Mouse (Mus musculus) lung, postnatal 25 days (tissue): ENCODE measurements around the gene Zswim5.
"Not testable (repeated sequence)": the region's sequence is repeated elsewhere in the genome, so short reads cannot be mapped to it uniquely, and the experiment has no call there.

ENCODE experiments used
- DNase-seq: peaks from one replicate; pipeline ENCODE4 v3.0.0; 2022; ENCODE audit warnings: low spot score

Zswim5 gene

GRCm38 (mm10) chr4:116876995-116877728, at the start of gene Zswim5:
Gene Zswim5 (plus strand): TSS chr4:116877376.
- DNase-seq: peak; percentile 50

- peak; percentile 74 for DNase-seq
Measured at GRCm38 (mm10) chr4:116827819-116828218, 49.4 kb upstream of the Zswim5 start.

DNA sequence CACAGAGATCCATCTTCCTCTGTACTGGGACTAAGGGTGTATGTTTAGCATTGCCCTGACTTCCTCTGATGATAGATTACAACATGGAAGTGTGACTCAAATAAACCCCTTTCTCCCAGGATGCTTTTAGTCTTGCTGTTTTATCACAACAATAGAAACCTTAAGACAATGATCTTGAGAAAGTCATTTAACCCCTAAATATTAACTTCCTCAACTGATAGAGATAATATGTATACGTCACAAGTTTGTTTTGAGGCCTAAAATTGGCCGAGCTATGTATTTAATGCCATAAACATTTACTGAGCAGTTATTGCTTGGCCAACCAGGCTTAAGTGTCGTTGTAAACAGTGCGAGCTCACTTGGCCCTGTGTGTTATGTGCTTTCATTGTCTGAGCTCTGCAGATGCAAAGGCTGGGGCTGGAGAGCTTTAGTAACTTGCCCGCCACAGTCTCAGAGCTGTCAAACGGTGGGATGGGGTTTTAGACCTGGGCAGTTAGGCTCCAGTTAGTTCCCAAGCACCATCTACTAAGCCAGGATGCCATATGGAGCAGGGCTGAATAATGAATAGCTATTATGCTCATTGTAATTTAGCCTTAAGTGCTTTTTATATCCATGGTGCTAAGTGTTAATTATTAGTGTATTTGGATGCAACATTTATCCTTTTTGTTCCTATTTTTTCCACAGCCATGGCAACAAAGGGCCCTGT, 47.7 kb upstream of the Zswim5 start:
- DNase-seq: peak; percentile 47

- DNase-seq: no peak
Measured at GRCm38 (mm10) chr4:116830070-116830368, 47.2 kb upstream of the Zswim5 start.

DNA sequence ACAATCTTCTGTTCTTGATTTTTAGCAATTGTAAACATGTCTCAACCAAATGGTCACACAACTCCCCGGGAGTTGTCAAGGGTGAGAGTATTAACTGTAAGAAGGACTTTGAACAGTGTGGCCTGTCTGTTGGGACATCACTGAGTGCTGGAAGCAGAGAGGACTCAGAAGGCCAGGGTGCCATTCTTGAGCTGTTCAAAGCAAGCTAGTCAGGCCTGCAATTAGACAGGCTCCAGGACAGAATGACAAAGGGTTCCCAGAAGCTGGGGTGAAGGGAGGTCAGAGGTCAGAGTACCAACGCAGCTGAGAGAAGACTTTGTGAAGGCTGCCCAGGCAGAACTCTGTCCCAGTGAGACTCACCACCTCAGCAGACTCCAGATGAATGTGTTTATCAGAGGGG, 38.2 kb upstream of the Zswim5 start:
- no peak for DNase-seq

- DNase-seq: not testable (repeated sequence)
Measured at GRCm38 (mm10) chr4:116840096-116840495, 37.1 kb upstream of the Zswim5 start.

DNA sequence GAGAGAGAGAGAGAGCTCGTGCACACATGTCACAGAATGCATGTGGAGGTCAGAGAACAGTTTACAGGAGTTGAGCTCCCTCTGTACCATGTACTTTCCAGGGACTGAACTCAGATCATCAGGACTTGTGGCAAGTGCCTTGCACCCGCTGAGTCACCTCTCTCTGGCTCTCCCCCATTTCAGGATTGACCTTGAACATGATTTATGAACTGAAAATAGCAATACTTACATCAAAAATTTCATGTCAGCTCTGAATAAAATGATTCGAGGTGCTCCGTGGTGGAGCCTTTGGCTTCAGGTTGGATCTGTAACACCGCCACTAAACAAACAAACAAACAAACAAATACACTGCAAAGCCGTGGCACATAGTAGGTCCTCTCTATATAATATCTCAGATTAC, 36.3 kb upstream of the Zswim5 start:
- DNase-seq: no peak

- no peak for DNase-seq
Measured at GRCm38 (mm10) chr4:116844324-116844723, 32.9 kb upstream of the Zswim5 start.

DNA sequence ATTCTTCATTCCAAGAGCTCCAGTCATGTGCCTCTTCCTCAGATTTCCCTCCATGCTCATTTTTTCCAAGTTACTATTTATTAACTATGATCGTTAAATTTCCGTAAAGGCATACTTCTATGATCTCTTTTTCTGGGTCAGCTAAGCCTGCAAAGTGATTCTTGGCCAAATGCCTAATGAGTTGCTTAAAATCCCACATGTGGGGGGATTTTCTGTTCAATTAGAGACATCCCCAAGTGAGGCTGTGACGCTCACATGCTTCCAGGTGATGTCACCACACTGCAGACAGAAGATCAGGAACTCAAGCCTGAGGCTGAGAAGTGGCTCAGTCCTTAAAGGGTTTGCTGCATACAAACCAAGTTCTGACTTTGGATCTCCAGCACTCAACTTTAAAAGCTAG, 27.3 kb upstream of the Zswim5 start:
- no peak for DNase-seq

DNA sequence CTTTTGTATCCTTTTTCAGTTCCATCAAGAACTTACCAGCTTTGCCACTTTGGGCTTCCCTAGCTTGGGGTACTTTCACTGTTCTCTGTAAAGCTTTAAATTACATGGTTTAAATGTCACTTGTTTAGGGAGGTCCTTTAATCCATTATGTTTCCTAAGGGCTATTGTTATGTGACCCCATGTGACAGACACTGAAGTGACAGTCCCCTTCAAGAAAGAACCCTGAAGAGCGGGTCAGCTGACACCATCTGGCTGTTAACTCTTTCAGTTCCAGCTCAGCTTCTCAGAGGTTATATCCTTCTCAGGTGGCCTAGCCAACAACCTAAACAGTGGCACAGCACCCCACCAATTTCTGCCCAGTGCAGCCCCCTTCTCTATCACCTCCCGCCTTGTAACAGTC, 22.9 kb upstream of the Zswim5 start:
- DNase-seq: no peak

DNA sequence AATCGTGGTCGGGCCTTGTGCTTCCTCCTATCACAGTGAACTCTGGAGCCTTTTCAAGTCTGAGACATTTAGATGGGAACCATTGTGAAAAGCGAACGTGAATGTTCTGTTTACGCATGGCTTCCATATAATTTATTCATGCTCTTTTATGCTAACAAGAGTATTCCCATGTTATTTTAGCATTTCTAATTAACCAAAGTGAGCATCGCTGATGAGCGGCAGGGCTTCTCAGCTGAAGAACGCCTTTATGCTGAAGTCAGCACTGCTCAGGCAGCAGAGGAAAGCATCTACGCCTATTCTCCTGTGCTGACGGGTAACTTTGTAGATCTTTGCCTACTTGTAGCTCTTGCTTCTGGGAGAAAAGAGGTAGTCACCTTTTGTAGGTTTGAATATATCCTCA, 20.0 kb upstream of the Zswim5 start:
- DNase-seq: no peak

GRCm38 (mm10) chr4:116859711-116860110, 17.5 kb upstream of the Zswim5 start:
- no peak for DNase-seq

DNA sequence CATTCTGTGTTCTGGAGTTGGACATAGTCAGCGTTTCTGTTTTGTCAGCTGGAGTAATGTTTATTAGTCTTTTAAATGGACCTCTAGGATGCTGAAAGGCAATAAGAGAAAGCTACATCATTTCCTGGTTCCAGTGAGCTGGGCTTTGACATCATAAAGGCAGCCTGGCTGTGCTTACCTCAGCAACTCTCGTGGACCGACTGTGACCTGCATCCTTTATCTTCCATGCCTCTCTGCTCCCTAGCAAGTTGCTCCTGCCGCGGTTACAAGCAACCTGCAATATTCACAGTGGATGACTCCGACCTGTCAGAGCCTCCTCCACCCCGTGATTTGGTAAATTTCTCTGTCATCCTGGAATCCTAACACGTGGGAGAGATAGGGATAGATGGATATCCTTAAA, 15.2 kb upstream of the Zswim5 start:
- no peak for DNase-seq

DNA sequence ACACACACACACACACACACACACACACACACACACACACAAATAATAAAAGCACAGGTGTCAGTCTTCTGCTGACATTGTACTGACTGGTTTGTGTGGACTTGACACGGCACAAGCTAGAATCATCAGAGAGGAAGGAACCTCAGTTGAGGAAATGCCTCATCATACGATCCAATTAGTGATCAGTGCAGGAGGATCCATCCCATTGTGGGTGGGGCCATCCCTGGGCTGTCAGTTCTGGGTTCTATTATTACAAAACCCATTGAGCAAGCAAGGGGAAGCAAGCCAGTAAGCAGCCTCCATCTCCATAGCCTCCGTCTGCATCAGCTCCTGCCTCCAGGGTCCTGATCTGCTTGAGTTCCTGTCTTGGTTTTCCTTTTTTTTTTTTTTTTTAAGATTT, 7.3 kb upstream of the Zswim5 start:
- no peak for DNase-seq

GRCm38 (mm10) chr4:116874595-116874994, 2.6 kb upstream of the Zswim5 start:
- no peak for DNase-seq

DNA sequence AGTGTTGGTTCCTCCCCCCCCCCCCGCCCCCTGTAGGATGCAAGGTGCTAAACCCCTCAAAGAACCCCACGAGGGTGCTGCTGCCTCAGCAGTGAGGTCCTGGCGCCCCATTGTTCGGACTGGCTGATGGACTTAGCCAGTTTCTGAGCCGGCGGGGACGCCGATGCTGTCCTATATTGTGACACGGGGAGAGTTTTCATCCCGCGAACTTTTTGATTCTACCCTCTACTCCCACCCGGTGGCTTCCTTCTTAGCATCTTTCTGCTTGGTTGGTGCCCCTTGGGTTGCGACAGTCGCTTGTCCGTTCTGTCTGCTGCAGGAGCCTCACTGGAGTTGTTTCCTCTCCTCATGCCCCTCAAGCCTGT, 564 bp upstream of the Zswim5 start:
- DNase-seq: peak; percentile 5

DNA sequence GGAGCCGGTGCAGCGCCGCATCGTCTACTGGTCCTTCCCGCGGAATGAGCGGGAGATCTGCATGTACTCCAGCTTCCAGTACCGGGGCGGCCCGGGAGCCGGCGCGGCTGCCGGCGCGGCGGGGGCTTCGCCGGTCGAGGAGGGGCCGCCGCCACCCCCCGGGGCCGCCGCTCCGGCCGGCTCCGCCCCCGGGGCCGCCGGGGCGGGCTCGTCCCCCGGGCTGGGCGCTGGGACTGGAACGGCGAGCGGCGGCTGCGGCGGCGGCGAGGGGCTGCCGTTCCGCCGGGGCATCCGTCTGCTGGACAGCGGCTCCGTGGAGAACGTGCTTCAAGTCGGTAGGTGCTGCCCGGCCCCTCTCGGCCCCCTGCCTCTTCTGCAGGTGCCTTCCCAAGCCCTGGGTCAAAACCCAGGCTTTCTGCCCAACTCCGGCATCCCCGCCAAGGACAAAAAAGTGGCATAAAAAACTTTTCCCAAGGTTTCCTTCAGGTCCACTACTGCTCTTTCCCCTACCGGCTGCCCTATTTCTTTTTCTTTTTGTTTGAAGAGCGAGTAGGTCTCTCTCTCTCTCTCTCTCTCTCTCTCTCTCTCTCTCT, 649 bp downstream of the Zswim5 start:
- DNase-seq: no peak

- DNase-seq: peak; percentile 2
Measured at GRCm38 (mm10) chr4:116878491-116878890, 1.3 kb downstream of the Zswim5 start.

DNA sequence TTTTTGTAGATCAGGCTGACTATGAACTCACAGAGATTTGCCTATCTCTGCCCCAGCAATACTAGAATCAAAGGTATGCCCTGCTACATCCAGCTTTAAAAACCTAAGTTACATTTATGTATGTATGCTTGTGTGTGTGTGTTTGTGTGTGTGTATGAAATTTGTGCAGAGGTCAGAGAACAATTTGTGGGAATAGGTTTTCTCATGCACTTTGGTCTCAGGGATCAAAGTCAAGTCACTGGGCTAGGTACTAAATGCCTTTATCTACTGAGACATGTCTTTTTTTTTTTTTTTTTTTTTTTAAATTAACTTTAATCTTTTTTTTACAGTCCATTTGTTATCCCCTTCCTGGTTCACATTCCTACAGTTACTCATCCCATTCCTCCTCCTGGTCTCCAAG, 5.5 kb downstream of the Zswim5 start:
- DNase-seq: no peak

DNA sequence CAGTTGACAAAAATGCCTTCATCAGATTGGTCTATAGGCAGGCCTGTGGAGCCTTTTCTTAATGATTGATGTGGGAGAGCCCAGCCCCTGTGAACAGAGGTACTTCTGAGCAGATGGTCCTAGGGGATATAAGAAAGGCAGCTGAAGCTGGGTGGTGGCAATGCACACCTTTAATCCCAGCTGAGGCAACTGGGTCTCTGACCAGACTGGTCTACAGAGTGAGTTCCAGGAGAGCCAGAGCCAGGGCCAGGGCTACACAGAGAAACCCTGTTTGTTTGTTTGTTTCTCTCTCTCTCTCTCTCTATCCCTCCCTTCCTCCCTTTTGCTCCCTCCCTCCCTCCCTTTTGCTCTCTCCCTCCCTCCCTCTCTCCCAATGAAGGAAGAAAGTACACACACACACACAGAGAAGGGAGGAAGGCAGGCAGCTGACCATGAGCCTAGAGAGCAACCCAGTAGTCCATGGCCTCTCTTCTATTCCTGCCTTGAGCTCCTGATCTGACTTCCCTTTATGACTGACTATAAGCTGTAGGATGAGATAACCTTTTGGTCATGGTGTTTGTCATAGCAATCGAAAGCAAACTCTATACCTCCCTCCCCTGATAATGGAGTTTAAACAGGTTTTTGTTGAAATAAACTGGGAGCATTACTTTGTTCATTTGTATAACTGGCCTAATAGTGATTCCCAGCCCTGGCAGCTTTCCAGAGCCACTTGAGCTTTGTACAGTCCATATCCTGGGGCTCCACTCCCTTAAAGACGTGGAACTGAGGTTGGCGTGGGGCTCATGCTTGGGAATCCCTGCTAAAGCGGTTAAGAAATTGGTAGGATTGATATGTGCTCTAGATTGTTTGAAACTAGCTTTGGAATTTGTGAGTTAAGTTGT, 17.3 kb downstream of the Zswim5 start:
- no peak for DNase-seq

DNA sequence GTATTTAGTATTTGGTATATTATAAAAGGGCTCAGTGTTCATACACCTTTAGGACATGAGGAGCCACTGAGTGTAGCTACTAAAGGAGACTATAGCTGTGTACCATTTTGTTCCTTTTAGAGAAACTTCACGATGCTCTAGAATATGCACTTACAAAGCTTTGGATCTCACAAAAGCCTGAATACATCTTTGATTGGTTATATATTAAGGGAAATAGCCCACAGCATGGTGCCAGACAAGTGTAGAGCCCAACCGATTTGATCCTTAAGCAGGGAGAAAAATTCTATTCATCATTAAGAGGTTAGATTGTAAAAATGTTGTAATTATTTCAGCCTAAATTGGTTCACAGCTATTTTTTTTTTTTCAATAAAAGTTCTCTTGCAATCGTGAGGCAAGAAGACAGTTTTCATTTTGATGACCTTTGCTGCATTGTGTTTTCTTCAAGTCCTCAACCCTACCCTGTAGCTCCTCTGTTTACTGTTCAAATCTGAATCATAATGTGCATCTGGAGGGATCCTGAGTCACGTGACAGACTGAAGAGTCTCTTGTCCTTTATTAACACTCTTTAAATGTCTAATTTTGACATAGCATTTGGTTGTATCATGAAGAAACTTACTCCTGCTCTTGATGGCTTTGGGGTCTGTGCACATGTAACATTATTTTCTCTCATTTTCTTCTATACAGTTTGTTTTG, 33.5 kb downstream of the Zswim5 start:
- DNase-seq: no peak

DNA sequence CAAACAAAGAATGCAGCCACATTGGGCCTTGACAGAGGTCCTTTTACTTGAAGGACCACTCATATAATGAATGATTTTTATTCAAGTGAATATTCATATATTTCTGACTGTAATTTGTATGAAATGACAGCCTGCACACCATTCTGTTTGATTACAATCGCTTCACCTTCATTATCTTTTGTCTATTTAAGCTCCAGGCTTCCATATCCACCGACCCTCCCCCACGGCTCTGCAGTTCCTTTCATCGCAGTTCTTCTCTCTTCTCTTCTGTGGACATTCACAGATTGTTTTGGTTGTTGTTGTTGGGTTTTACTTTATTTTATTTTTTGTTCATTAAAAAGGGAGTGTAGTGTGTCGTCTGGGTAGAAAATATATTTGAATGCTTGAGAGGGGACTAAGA, 34.0 kb downstream of the Zswim5 start:
- DNase-seq: no peak
